ENCODE assay signal across 15 mouse cellular contexts in the genomic region with DNA sequence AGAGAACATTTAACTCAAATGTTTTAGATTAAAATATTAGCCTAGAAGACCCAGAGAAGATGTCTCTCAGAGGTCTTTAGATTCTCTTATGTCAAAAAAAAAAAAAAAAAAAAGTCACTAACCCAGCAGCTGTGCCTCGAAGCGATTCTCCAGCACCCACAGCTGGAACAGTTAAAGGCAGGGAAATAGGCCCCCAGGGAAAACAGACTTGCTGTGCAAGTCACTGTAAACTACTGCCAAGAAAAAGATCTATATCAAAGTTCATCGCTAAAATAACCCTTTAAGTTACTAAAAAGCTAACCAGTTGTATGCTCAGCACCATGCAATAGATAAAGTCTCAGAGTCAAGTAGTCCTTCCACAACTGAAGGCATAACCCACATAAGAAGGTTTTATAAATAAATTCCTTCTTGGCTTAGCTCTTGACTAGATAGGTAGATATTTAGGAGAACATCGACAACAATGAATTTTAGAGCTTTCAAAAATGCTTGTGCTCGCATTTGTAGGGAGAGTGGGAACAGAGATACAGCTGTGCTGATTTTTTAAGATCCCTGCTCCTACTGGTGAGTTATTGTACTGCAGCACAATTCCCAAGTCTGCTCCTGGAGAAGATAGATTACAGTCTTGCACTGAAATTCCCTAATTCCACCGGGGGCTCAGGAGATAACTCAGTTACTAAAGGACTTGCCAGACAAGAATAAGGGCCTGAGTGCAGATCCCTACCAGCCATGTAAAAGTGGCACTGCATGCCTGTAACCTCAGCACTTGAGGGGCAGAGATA. TPM values are rescaled to one million over a fixed set of nuclear protein-coding genes. Genes with fewer than 3 reads are reported as not detected.
DNase-seq lines count a peak whose midpoint lies in the region; ATAC-seq lines count a peak whose summit lies in the region.
"Had no signal": no experiment of that assay in that cellular context is flagged by ENCODE, and none has a peak within 500 bp of the region (broad histone marks: within the 10 kb centered on the region; RNA-seq: fewer than 3 reads in every experiment).

No protein-coding gene starts in this region.

- no peaks in the 10 kb centered on the region for H3K36me3 ChIP-seq in limb, embryonic 10.5 days
- H3K36me3 ChIP-seq: embryonic facial prominence, embryonic 13.5 days; hindbrain, embryonic 13.5 days had no signal

- ATAC-seq in monocyte, adult 5-6 weeks (replicated peaks; ENCODE audit: insufficient number of reproducible peaks, low FRiP score, low TSS enrichment, poor library complexity, severe bottlenecking), result no peak

- H3K27me3 ChIP-seq in limb, embryonic 10.5 days (ENCODE audit: low read depth, poor library complexity, severe bottlenecking), result no peaks in the 10 kb centered on the region
- H3K27me3 ChIP-seq: embryonic facial prominence, embryonic 13.5 days; hindbrain, embryonic 13.5 days had no signal

- 63% methylated on average over 6 of the region's 6 CpGs for WGBS in limb, embryonic 10.5 days

- H3K4me3 ChIP-seq in limb, embryonic 10.5 days, result no peak overlapping the region
- H3K4me3 ChIP-seq: embryonic facial prominence, embryonic 13.5 days; hindbrain, embryonic 13.5 days had no signal

- no peaks in the 10 kb centered on the region for H3K9me3 ChIP-seq in limb, embryonic 10.5 days (replicated peaks)
- H3K9me3 ChIP-seq: embryonic facial prominence, embryonic 13.5 days; hindbrain, embryonic 13.5 days had no signal

- no peak overlapping the region for H3K27ac ChIP-seq in limb, embryonic 10.5 days
- H3K27ac ChIP-seq: embryonic facial prominence, embryonic 13.5 days; hindbrain, embryonic 13.5 days had no signal

- no peaks in the 10 kb centered on the region for H3K4me1 ChIP-seq in limb, embryonic 10.5 days
- H3K4me1 ChIP-seq: embryonic facial prominence, embryonic 13.5 days; hindbrain, embryonic 13.5 days had no signal

- peak; percentile 8 to 19 for DNase-seq in cerebellum, postnatal 10 days
- no peak for DNase-seq in cerebellum, adult 9-11 months
- DNase-seq in left cerebral cortex, postnatal 14 days (ENCODE audit: low spot score in 2 of 2), result peak; percentile 4 to 6
- no peak for DNase-seq in left cerebral cortex, adult 8-10 months (ENCODE audit: low spot score in 2 of 2)
- DNase-seq in WW6 (ENCODE audit: low read depth, low spot score), result peak; percentile 40
- peak; percentile 31 for DNase-seq in limb, embryonic 10.5 days (ENCODE audit: low spot score)
- no peak for DNase-seq in right cerebral cortex, postnatal 10 days (ENCODE audit: low spot score in 2 of 2)

- intact Hi-C loops in left cerebral cortex, postnatal 14 days (cut with DNase I), result no loop called here

RNA-seq across cellular contexts. Expression of gene Rbmxl1, which starts 31.5 kb away (rescaled TPM):
- 10 to 100 TPM; 64.7 to 66.6 TPM for total RNA-seq in left cerebral cortex, postnatal 14 days (2021)
- total RNA-seq in left cerebral cortex, adult 8-10 months (2022), result 10 to 100 TPM; 46.1 to 53.4 (median 47.9) TPM
- 392 and 395 TPM in 2 replicates for polyA plus RNA-seq in limb, embryonic 10.5 days (2016; fragmentation: Nextera tagmentation; extraction: Ambion mirVana)
- total RNA-seq in monocyte, adult 5-6 weeks (2017), result 44.4 to 76.1 TPM (median 75.3 TPM) in 3 replicates

RNA-seq across cellular contexts. Expression of gene Slc10a7, which starts 31.9 kb away (rescaled TPM):
- total RNA-seq in left cerebral cortex, postnatal 14 days (2021), result 10 to 100 TPM in 1 of 2 experiments, 1 to 10 TPM in 1; 5.6 to 12.0 TPM
- total RNA-seq in left cerebral cortex, adult 8-10 months (2022), result 1 to 10 TPM; 5.5 to 7.2 (median 6.6) TPM
- polyA plus RNA-seq in limb, embryonic 10.5 days (2016; fragmentation: Nextera tagmentation; extraction: Ambion mirVana), result 9.5 and 10.7 TPM in 2 replicates
- 12.3 to 18.0 TPM (median 17.0 TPM) in 3 replicates for total RNA-seq in monocyte, adult 5-6 weeks (2017)

RNA-seq across cellular contexts. Expression of gene Pou4f2, which starts 40.8 kb away (rescaled TPM):
- not detected for total RNA-seq in left cerebral cortex, postnatal 14 days (2021)
- under 1 TPM in 1 of 4 experiments, not detected in 3; 0.19 TPM for total RNA-seq in left cerebral cortex, adult 8-10 months (2022)
- not detected in 2 replicates for polyA plus RNA-seq in limb, embryonic 10.5 days (2016; fragmentation: Nextera tagmentation; extraction: Ambion mirVana)
- total RNA-seq in monocyte, adult 5-6 weeks (2017), result not detected in 3 replicates
- total RNA-seq: layer of hippocampus, postnatal 14 days had no signal
- polyA plus RNA-seq: C2C12; gonadal fat pad, adult 2 months; lung, embryonic 16.5 days; stomach, embryonic 16.5 days had no signal

Comparison
In these comparisons a context has a peak if more than half of its experiments do, and no peak if none do; other contexts are left out.
1. DNase-seq: peak in cerebellum, postnatal 10 days (2 of 2), left cerebral cortex, postnatal 14 days (2 of 2), WW6 (single experiment) and limb, embryonic 10.5 days (single experiment); none in cerebellum, adult 9-11 months (single experiment), left cerebral cortex, adult 8-10 months (0 of 2) and right cerebral cortex, postnatal 10 days (0 of 2).